Mouse (Mus musculus): Measurements from ENCODE around the gene Olfr1230. TPM values are rescaled to one million over a fixed set of nuclear protein-coding genes. Genes with fewer than 3 reads are reported as not detected.

Gene Olfr1230
- polyA plus RNA-seq (2014; fragmentation: Nextera tagmentation; extraction: Ambion mirVana), result not detected in 2 replicates

DNA sequence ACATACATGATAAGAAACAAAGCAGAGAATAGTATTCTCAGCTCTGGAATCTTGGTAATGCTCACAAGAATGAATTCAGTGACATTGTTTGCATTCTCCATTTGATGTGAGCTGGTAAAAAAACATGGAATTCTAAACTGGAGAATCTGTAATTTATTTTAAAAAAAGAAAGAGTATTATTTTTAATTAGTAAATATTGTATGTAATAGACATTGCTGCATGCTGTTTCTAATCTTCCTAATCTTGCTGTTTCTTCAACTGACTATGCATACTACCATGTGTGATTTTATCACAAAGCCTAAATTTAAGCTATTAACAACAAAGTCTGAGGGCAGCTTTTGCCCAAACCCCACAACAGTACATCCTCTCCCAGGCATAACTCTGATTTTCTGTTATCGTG is at the start of gene Olfr1230:
Olfr1230 (minus strand) TSS at position 101 of the 400 bp plus-strand sequence.
- Histone ChIP-seq H3K4me1 (ENCODE audit: control insufficient read depth, insufficient read depth, low read length) (no peaks in the 10 kb centered on the region), H3K27me3 (replicated peaks; ENCODE audit: control insufficient read depth, insufficient read depth, low read length) (no peaks in the 10 kb centered on the region), H3K9me3 (ENCODE audit: control insufficient read depth, low read length) (no peaks in the 10 kb centered on the region), H3K4me2 (ENCODE audit: low read depth, low read length) (no peak within 1 kb of the TSS), H3K9ac (ENCODE audit: low read depth, low read length) (no peak within 1 kb of the TSS), H3K27ac (replicated peaks; ENCODE audit: low read depth, low read length) (no peak within 1 kb of the TSS), H3K36me3 (ENCODE audit: control insufficient read depth, insufficient read depth, low read length) (no peaks in the 10 kb centered on the region), H3K4me3 (ENCODE audit: low read depth, low read length) (no peak within 1 kb of the TSS)
- 90% methylated on average over 1 of the region's 1 CpGs for WGBS
- ATAC-seq (ENCODE audit: low read depth) (no peak), DNase-seq (ENCODE audit: low spot score) (no peak)

- H3K36me3 ChIP-seq (ENCODE audit: control insufficient read depth, insufficient read depth, low read length), result no peaks in the 10 kb centered on the region
- H3K27ac ChIP-seq (replicated peaks; ENCODE audit: low read depth, low read length), result no peak within 1 kb of the TSS
- H3K4me2 ChIP-seq (ENCODE audit: low read depth, low read length), result no peak within 1 kb of the TSS
- no peak for ATAC-seq (ENCODE audit: low read depth)
- DNase-seq (ENCODE audit: low spot score), result no peak
- no peaks in the 10 kb centered on the region for H3K9me3 ChIP-seq (ENCODE audit: control insufficient read depth, low read length)
- H3K27me3 ChIP-seq (replicated peaks; ENCODE audit: control insufficient read depth, insufficient read depth, low read length), result no peaks in the 10 kb centered on the region
- H3K4me1 ChIP-seq (ENCODE audit: control insufficient read depth, insufficient read depth, low read length), result no peaks in the 10 kb centered on the region
- no peak within 1 kb of the TSS for H3K9ac ChIP-seq (ENCODE audit: low read depth, low read length)
- H3K4me3 ChIP-seq (ENCODE audit: low read depth, low read length), result no peak within 1 kb of the TSS
These were observed 45.2 kb upstream of the Olfr1230 start, which contains the start of gene Olfr1233 for GRCm38 (mm10) chr2:89342298-89342697. TSS of gene Olfr1233 (minus strand) at chr2:89342398.

DNA sequence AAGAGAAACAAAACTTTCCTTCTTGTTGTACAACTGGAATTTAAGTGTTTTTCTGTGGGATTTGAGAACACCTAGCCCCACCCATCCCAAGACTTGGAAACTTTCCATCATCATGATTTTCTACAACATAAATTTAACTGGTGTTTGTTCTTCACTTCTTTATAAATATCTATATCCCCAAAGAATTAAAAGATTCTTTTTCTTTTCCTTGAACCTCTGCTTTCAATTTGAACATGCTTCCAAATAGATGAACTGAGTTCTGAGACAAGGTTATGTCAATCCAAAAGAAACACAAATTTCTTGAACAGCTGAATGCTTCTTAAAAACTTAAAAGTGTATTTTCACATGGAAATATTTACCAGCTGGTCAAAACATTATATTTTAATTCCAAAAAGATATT is 32.5 kb upstream of the Olfr1230 start, which contains the start of gene Olfr1232:
Olfr1232 (minus strand) TSS at position 101 of the 400 bp plus-strand sequence.
- no peak for DNase-seq (ENCODE audit: low spot score)

DNA sequence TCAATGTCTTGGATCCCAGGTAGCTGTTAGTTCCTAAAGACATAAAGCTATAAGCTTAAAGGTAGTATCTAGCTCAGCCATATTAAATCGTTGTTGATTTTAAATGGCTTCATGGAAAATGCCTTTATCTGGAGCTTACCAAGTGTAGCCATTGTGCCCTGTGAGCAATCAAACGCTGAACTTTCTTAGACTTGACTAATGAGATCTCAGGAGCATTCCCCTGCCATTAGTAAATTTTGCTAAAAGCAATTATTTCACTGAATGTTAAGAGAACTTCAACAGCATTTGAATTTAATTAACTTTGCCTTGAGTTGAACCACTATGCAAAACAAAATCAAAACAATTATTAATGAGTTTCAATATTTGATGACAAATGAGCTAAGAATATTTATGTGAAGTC is 9.9 kb upstream of the Olfr1230 start, which contains the start of gene Olfr1231:
Olfr1231 (minus strand) TSS at position 101 of the 400 bp plus-strand sequence.
- H3K27ac ChIP-seq (replicated peaks; ENCODE audit: low read depth, low read length), result no peak within 1 kb of the TSS
- ATAC-seq (ENCODE audit: low read depth), result no peak
- no peaks in the 10 kb centered on the region for H3K36me3 ChIP-seq (ENCODE audit: control insufficient read depth, insufficient read depth, low read length)

More for the DNA sequence above, 32.5 kb upstream of the Olfr1230 start, which contains the start of gene Olfr1232:
- no peak within 1 kb of the TSS for H3K9ac ChIP-seq (ENCODE audit: low read depth, low read length)
- H3K4me3 ChIP-seq (ENCODE audit: low read depth, low read length), result no peak within 1 kb of the TSS
- no peak within 1 kb of the TSS for H3K4me2 ChIP-seq (ENCODE audit: low read depth, low read length)
- H3K27me3 ChIP-seq (replicated peaks; ENCODE audit: control insufficient read depth, insufficient read depth, low read length), result no peaks in the 10 kb centered on the region
- no peaks in the 10 kb centered on the region for H3K4me1 ChIP-seq (ENCODE audit: control insufficient read depth, insufficient read depth, low read length)
- no peak within 1 kb of the TSS for H3K27ac ChIP-seq (replicated peaks; ENCODE audit: low read depth, low read length)
- no peaks in the 10 kb centered on the region for H3K9me3 ChIP-seq (ENCODE audit: control insufficient read depth, low read length)
- no peak for ATAC-seq (ENCODE audit: low read depth)
- H3K36me3 ChIP-seq (ENCODE audit: control insufficient read depth, insufficient read depth, low read length), result no peaks in the 10 kb centered on the region

GRCm38 (mm10) chr2:89287914-89288313 is 9.2 kb downstream of the Olfr1230 start, which contains the start of gene Olfr1229:
TSS of gene Olfr1229 (minus strand) at chr2:89288014.
- no peak within 1 kb of the TSS for H3K4me2 ChIP-seq (ENCODE audit: low read depth, low read length)
- H3K9me3 ChIP-seq (ENCODE audit: control insufficient read depth, low read length), result no peaks in the 10 kb centered on the region
- H3K27me3 ChIP-seq (replicated peaks; ENCODE audit: control insufficient read depth, insufficient read depth, low read length), result no peaks in the 10 kb centered on the region

More for the DNA sequence above, 9.9 kb upstream of the Olfr1230 start, which contains the start of gene Olfr1231:
- H3K4me1 ChIP-seq (ENCODE audit: control insufficient read depth, insufficient read depth, low read length), result no peaks in the 10 kb centered on the region
- H3K4me2 ChIP-seq (ENCODE audit: low read depth, low read length), result no peak within 1 kb of the TSS
- 71% methylated on average over 2 of the region's 2 CpGs for whole genome bisulfite sequencing
- H3K9me3 ChIP-seq (ENCODE audit: control insufficient read depth, low read length), result no peaks in the 10 kb centered on the region
- no peak for DNase-seq (ENCODE audit: low spot score)
- no peak within 1 kb of the TSS for H3K9ac ChIP-seq (ENCODE audit: low read depth, low read length)
- H3K4me3 ChIP-seq (ENCODE audit: low read depth, low read length), result no peak within 1 kb of the TSS
- no peaks in the 10 kb centered on the region for H3K27me3 ChIP-seq (replicated peaks; ENCODE audit: control insufficient read depth, insufficient read depth, low read length)

GRCm38 (mm10) chr2:89253962-89254361 is 43.1 kb downstream of the Olfr1230 start, which contains the start of gene Olfr1228:
TSS of gene Olfr1228 (minus strand) at chr2:89254062.
- no peaks in the 10 kb centered on the region for H3K27me3 ChIP-seq (replicated peaks; ENCODE audit: control insufficient read depth, insufficient read depth, low read length)
- no peak within 1 kb of the TSS for H3K4me2 ChIP-seq (ENCODE audit: low read depth, low read length)
- no peaks in the 10 kb centered on the region for H3K36me3 ChIP-seq (ENCODE audit: control insufficient read depth, insufficient read depth, low read length)
- no peak within 1 kb of the TSS for H3K9ac ChIP-seq (ENCODE audit: low read depth, low read length)
- H3K9me3 ChIP-seq (ENCODE audit: control insufficient read depth, low read length), result no peaks in the 10 kb centered on the region
- no peaks in the 10 kb centered on the region for H3K4me1 ChIP-seq (ENCODE audit: control insufficient read depth, insufficient read depth, low read length)
- no peak within 1 kb of the TSS for H3K4me3 ChIP-seq (ENCODE audit: low read depth, low read length)
- no peak within 1 kb of the TSS for H3K27ac ChIP-seq (replicated peaks; ENCODE audit: low read depth, low read length)
- DNase-seq (ENCODE audit: low spot score) (no peak), ATAC-seq (ENCODE audit: low read depth) (no peak)

More at GRCm38 (mm10) chr2:89287914-89288313, 9.2 kb downstream of the Olfr1230 start, which contains the start of gene Olfr1229:
- ATAC-seq (ENCODE audit: low read depth) (no peak), DNase-seq (ENCODE audit: low spot score) (no peak)
- Histone ChIP-seq H3K4me1 (ENCODE audit: control insufficient read depth, insufficient read depth, low read length) (no peaks in the 10 kb centered on the region), H3K36me3 (ENCODE audit: control insufficient read depth, insufficient read depth, low read length) (no peaks in the 10 kb centered on the region), H3K27ac (replicated peaks; ENCODE audit: low read depth, low read length) (no peak within 1 kb of the TSS), H3K9ac (ENCODE audit: low read depth, low read length) (no peak within 1 kb of the TSS), H3K4me3 (ENCODE audit: low read depth, low read length) (no peak within 1 kb of the TSS)
- WGBS, result 81% methylated on average over 2 of the region's 2 CpGs

Other genes with a start within 250 kb of the Olfr1230 start
- gene Olfr1218, start 236.1 kb downstream of the Olfr1230 start, polyA plus RNA-seq (2014; fragmentation: Nextera tagmentation; extraction: Ambion mirVana), result not detected in 2 replicates
- gene Olfr1219, start 213.8 kb downstream of the Olfr1230 start, polyA plus RNA-seq (2014; fragmentation: Nextera tagmentation; extraction: Ambion mirVana), result not detected in 2 replicates
- gene Olfr1220, start 190.4 kb downstream of the Olfr1230 start, polyA plus RNA-seq (2014; fragmentation: Nextera tagmentation; extraction: Ambion mirVana), result not detected in 2 replicates
- 0.04 TPM in 1 of 2 replicates, not detected in the other for gene Olfr1221, start 180.0 kb downstream of the Olfr1230 start, polyA plus RNA-seq (2014; fragmentation: Nextera tagmentation; extraction: Ambion mirVana)
- 0.06 TPM in 1 of 2 replicates, not detected in the other for gene Olfr1222, start 164.2 kb downstream of the Olfr1230 start, polyA plus RNA-seq (2014; fragmentation: Nextera tagmentation; extraction: Ambion mirVana)
- not detected in 2 replicates for gene Olfr1223, start 145.7 kb downstream of the Olfr1230 start, polyA plus RNA-seq (2014; fragmentation: Nextera tagmentation; extraction: Ambion mirVana)
- not detected in 2 replicates for gene Olfr1224-ps1, start 133.2 kb downstream of the Olfr1230 start, polyA plus RNA-seq (2014; fragmentation: Nextera tagmentation; extraction: Ambion mirVana)
- not detected in 2 replicates for gene Olfr1225, start 122.6 kb downstream of the Olfr1230 start, polyA plus RNA-seq (2014; fragmentation: Nextera tagmentation; extraction: Ambion mirVana)
- gene Olfr1226, start 97.2 kb downstream of the Olfr1230 start, polyA plus RNA-seq (2014; fragmentation: Nextera tagmentation; extraction: Ambion mirVana), result 0.08 and 0.14 TPM in 2 replicates
- not detected in 2 replicates for gene Olfr1228, start 43.2 kb downstream of the Olfr1230 start, polyA plus RNA-seq (2014; fragmentation: Nextera tagmentation; extraction: Ambion mirVana)
- not detected in 2 replicates for gene Olfr1229, start 9.3 kb downstream of the Olfr1230 start, polyA plus RNA-seq (2014; fragmentation: Nextera tagmentation; extraction: Ambion mirVana)
- gene Olfr1231, start 9.8 kb upstream of the Olfr1230 start, polyA plus RNA-seq (2014; fragmentation: Nextera tagmentation; extraction: Ambion mirVana), result 0.04 TPM in 1 of 2 replicates, not detected in the other
- not detected in 2 replicates for gene Olfr1232, start 32.4 kb upstream of the Olfr1230 start, polyA plus RNA-seq (2014; fragmentation: Nextera tagmentation; extraction: Ambion mirVana)
- gene Olfr1233, start 45.1 kb upstream of the Olfr1230 start, polyA plus RNA-seq (2014; fragmentation: Nextera tagmentation; extraction: Ambion mirVana), result 0.06 TPM in 1 of 2 replicates, not detected in the other
- not detected in 2 replicates for gene Olfr1234, start 67.6 kb upstream of the Olfr1230 start, polyA plus RNA-seq (2014; fragmentation: Nextera tagmentation; extraction: Ambion mirVana)
- not detected in 2 replicates for gene Olfr1238, start 112.4 kb upstream of the Olfr1230 start, polyA plus RNA-seq (2014; fragmentation: Nextera tagmentation; extraction: Ambion mirVana)
- not detected in 2 replicates for gene Olfr1239, start 123.1 kb upstream of the Olfr1230 start, polyA plus RNA-seq (2014; fragmentation: Nextera tagmentation; extraction: Ambion mirVana)
- gene Olfr1240, start 145.7 kb upstream of the Olfr1230 start, polyA plus RNA-seq (2014; fragmentation: Nextera tagmentation; extraction: Ambion mirVana), result not detected in 2 replicates
- not detected in 2 replicates for gene Olfr1241, start 189.9 kb upstream of the Olfr1230 start, polyA plus RNA-seq (2014; fragmentation: Nextera tagmentation; extraction: Ambion mirVana)
- gene Olfr1242, start 201.1 kb upstream of the Olfr1230 start, polyA plus RNA-seq (2014; fragmentation: Nextera tagmentation; extraction: Ambion mirVana), result not detected in 2 replicates
- gene Olfr1243, start 234.2 kb upstream of the Olfr1230 start, polyA plus RNA-seq (2014; fragmentation: Nextera tagmentation; extraction: Ambion mirVana), result not detected in 2 replicates

Data from embryonic facial prominence, embryonic 14.5 days (tissue).